Mouse (Mus musculus) lung, adult 18-20 months (tissue): ENCODE data around the gene Kazald1.

ENCODE experiments used
- DNase-seq, 2 experiments: peaks; one replicate each; pipeline ENCODE4 v3.0.0; 2022; ENCODE audit warnings: mixed read lengths in 2 of 2

Kazald1 gene

DNA sequence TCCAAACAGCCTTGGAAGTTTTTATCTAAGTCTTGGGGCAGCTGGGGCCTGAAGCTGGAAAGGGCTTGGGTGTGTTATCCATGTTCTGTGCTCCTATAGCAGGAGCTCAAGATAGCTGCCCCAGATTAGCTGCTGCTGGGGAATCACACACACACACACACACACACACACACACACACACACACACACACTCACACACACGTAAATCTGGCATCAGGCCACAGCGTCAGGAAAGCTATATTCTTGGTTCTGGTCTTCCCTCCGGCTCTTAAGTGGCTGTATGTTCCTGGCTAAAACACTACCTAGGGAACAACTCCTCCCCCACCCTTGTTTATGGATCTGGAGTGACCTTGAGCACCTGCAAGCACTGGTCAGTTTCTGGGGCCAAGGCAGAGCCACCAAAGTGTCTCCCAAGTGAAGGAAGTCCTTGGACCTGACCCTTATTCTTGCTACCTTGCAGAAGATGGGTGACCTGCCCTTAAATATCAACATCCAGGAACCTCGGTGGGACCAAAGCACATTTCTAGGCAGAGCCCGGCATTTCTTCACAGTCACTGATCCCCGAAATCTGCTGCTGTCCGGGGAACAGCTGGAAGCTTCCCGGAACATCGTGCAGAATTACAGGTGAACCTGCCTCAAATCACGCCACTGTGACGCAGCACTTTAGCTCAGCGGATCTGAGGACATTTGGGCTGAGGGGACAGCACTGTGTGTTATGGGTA lies 26.2 kb upstream of the Kazald1 start:
- no peak for DNase-seq

DNA sequence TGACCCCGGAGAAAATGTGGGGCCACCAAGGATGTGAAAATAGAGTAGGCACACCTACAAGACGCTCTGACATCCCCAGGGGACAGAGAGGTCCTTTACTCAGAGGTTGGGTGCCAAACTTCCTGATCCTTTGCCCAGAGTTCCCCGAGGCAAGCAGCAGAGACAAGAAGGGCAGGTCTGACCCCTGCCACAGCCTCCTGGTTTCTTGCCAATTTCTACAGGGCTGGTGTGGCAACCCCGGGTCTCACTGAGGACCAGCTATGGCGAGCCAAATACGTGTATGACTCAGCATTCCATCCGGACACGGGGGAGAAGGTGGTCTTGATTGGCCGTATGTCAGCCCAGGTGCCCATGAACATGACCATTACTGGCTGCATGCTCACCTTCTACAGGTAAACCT lies 25.5 kb upstream of the Kazald1 start:
- no peak for DNase-seq

DNA sequence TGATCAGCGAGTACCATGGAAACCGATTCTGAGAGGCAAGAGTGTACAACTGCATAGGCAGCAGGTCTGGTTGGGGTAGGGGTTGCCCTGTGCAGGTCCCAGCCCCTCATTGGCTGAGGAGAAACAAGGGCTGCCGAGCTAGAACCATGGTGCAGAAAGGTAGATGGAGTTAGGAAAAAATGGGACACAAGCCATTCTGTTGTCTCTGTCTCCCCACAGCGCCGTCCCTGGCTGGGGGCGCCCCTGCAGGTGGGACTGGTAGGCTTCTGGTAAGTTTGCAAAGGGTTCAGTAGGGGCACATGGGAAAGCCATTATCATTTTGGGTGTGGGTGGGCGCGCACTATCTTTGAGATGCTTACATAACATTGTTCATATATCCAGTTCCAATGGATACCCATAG lies 21.6 kb upstream of the Kazald1 start:
- DNase-seq, result no peak

DNA sequence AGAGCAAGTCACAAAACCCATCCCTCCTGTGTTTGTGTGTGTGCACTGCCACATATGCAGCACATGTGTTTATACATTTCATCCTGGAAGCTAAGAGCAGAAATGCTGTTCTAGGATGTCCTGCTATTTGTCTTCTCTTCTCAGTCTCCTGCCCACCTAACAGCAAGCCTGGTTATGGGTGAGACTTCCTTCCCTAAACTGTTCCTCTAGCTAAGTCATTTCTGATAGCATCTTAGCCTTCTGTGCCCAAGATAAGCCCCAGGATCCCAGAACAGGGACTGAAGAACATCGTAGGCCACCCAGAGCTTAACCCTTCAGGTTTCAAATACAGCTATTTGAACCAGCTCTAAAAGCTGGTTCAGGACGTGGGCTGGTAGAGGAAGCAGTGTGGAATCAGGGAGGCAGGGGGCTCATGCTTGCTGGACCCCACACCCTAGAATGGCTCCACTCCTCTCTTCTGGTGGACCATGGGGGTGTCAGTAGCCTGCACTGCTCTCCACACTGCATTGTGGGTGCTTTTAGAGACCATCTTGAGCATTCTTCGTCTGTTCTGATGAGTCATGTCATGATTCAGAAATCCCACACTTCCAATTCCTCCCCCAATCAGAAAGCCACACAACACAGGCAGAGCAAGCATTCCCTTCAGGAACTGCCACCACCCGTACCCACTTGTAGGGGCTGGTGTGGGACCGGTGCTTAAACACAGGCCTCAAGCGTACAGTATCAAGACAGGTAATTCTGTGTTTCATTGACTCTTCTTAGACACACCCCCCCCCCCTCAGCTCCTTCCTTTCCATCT lies 19.9 kb upstream of the Kazald1 start:
- no peak for DNase-seq

DNA sequence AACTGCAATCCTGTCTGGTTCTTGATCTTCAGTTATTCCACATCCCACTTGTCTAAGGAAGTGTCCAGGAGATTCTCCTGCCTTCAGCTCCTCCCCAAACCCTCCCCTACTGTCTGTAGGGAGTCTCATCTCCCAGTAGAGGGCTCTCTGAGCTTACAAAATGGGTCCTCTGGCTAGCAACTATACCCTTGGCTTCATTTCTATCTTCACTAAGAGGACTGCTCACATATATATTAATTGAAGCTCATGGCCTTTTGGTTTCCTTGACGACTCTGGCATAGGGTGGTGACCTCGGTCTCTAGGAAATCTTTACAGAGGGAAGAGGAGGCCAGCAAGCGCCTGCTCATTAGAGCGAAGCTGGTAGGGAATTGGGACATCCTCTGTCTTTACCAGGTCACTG lies 18.7 kb upstream of the Kazald1 start:
- DNase-seq, result peak in 1 of 2 experiments; percentile 31

DNA sequence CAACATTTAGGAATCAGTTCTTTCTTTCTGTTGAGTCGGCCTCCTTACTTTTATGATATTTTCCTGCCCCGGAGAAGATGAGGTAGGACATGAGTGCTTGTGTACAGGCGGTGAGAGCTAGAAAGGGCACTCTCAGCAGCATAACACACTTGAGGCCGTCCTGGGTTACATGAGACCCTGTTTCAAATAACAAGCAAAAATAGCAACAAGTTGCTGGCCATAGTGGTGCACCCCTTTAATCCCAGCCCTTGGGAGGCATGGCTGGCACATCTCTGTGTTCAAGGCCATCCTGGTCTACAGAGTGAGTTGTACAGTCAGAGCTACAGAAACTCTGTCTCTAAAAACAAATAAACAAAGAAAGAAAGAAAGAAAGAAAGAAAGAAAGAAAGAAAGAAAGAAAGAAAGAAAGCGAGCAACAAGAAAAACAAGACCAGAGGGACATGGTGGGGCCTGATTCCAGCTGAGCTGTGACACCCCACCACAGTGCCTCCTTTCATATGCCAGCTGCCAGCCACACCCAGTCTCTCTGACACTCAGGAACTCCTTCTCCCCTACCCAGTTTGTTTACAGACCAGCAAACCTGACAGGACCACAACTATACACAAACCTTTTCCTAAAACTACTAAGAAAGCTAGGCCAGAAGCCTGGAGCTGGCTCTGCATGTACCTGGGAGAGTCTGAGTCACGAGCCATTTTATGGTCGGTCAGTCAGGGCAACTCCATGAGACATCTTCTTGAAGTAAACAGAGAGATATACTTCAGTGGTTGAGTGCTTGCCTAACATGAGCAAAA lies 17.9 kb upstream of the Kazald1 start:
- DNase-seq, result peak in 1 of 2 experiments; percentile 28

DNA sequence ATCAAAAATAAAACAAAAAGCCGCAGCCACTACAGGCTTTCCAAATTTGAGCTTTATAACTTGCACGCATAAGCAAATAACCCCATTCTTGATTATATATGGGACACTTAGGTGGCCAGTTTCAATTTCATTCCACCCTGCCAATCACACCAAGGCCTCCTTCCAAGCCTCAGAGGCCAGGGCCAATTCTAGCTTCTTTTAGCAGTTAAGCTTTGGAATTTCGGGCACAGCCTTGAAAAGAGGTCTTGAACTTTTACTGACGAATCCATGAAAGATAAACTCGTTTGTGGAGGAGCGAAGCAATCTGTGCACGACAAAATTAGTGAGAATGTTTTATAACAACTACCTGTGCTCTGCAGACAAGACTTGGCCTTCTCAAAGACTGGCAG lies 17.3 kb upstream of the Kazald1 start:
- DNase-seq, result no peak

DNA sequence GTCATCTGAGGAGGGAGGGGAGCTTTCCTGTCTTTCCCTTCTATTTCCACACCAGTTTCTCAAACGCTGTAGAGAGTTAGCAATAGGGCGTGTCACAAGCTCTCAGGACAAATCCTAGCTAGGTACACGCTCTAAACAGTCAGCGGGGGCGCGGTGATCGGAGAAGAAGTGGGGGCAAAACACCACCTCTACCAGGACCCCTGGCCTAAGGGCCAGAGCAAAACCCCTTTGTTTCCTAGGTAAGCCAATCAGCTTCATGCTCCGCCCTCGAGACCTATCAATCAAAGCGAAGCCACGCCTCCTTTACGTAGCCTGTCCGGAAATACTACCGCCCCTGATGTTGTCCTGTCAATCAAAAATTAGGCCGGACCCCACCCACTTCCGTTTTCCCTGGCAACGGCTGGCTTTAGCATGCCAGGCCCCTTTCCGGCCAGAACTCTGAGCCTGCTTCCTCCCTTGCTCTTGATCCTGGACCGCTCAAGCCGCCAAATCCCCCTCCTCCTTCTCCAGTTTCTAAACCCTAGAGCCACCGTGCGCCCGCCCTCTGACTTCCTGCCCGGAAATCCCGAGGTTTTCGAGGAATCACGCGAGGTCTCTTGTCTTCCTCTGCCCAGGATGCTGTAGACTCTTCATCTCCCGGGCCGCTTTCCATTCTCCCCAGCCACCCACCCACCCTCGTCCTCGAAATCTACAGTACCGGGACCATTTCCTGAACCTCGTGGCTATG lies 16.8 kb upstream of the Kazald1 start:
- DNase-seq, result peak; percentile 96 to 97

DNA sequence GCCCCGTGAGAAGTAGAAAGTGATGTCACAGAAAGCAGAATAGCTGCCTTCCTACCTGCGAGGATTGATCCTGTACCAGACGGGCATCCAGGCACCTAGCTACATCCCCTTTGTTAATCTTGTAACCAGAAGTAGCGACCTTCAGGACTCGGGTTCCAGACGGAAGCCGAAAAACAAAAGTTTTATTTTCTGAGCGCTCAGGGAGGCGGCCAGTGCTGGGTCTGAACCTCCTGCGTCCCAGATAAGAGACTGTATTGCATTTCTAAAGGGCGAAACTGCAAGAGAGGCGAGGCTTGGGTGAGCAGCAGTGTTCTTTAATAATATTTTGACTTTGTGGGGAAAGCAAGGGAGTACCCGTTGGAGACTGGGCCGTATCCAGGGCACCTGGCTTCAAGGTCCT lies 16.2 kb upstream of the Kazald1 start:
- DNase-seq, result no peak

DNA sequence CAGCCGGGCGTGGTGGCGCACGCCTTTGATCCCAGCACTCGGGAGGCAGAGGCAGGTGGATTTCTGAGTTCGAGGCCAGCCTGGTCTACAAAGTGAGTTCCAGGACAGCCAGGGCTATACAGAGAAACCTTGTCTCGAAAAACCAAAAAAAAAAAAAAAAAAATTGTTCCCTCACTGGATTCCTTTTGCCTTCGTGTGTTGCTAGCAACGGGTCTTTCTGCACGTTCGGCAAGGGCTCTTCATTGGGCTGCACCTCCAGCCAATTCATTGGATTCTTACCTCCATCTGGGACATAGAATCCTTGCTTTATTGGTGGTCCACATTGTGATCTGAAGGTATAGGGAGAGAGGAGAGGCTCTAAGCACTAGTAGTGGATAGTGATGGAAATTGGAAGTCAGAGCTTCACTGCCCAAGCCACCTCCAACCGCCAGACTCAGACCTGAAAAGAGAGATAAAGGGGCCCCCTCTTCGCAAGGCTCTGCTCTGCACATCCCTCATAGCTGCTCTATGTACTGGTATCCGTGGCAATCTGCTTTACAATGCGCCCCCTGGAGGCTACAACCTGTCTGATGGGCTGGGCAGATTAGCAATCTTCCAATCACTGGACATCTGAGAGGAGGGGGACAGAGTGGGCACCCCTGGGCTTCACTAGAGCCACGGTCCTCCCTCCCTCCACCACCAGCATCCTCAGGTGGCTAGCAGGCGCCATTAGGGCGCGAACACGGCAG lies 11.3 kb upstream of the Kazald1 start:
- peak; percentile 58 to 66 for DNase-seq

DNA sequence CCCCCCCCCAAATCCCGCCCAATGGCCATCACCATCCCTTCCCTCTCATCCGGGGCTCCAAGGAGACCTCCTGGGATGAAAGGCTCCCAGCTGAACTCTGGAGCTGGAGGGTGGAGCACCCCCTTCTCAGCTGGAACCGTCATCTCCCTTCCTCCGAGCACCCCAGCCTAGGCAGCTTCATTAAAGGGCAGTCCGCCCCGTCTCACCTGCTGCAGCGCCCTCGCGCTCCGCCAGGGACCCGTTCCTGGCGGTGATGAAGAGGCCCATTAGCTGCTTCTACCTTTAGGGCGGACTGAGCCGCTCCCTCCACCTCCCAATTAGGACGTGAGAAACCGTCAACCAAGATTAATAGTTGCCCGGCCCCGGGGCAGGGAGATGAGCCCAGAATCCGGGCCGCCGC lies 9.8 kb upstream of the Kazald1 start:
- DNase-seq, result no peak

DNA sequence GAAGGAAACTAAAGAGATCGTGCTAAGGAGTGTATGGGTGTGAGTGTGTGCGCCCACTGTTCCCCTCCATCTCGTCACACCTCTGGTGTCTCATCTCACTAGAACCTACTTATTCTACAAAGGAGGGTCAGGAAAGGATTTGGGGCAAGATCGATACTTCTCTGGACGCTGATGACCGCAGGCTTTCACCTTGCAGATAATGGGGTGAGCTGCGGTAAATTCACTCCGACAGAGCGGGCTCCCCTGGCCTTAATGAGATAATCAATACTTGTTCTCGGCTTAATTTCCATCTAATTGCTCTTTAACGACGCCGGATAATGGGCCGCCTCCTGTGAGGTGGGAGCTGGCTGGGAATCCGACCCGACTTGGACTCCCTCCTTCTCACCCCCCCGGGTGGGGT lies 7.9 kb upstream of the Kazald1 start:
- DNase-seq, result no peak

DNA sequence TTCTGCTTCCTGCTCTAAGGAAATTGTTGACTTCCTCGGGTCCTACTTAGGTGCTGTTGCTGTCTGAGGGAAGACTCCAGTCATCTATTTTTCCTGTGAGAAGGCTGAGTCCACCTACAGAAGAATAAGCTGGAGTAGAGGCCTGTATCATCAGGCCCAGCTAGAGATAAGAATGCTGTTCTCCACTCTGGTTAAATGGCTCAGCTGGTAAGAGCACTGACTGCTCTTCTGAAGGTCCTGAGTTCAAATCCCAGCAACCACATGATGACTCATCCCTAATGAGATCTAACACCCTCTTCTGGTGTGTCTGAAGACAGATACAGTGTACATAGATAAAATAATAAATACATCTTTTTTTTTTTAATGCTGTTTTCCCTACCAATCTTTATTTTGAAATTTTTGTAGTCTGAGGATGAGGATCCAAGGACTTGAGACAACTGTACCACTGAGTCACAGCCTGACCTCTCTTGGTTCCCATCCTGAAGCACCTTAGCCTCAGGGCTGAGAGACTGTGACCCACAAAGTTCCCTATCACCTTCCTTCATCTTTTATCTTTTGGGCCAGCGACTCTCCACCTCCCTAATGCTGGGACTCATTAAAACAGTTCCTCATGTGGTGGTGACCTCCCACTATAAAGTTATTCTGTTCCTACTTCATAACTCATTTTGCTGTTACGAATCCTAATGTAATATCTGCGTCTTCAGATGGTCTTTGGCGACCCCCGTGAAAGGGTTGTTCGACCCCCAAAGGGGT lies 7.1 kb upstream of the Kazald1 start:
- no peak for DNase-seq

DNA sequence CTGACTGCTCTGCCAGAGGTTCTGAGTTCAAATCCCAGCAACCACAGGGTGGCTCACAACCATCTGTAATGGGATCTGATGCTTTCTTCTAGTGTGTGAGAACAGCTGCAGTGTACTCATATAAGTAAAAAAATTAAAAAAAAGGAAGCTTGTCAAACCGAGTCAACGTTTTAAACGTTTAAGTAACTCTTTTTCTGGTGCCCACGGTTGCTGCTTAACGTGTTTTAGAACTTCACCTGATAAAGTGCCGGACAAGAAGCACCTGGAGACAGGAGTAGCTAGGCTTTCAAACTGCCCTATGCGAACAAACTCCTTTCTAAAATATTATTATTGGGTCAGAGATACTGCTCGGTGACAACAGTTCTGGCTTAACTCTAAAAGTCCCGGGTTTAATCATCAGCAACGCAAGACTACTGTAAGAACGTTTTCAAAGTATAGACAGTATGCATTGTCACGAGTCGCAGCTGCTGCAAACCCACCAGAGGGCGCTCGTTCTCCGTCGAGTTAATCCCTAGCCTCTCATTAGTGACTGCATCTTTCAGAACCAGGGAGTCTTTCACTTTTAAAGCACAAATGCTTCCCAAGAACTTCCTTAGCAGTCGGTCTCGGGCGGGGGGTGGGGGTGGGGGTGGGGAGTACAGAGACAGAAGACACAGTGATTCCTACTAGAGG lies 1.0 kb upstream of the Kazald1 start:
- peak; percentile 80 to 84 for DNase-seq

DNA sequence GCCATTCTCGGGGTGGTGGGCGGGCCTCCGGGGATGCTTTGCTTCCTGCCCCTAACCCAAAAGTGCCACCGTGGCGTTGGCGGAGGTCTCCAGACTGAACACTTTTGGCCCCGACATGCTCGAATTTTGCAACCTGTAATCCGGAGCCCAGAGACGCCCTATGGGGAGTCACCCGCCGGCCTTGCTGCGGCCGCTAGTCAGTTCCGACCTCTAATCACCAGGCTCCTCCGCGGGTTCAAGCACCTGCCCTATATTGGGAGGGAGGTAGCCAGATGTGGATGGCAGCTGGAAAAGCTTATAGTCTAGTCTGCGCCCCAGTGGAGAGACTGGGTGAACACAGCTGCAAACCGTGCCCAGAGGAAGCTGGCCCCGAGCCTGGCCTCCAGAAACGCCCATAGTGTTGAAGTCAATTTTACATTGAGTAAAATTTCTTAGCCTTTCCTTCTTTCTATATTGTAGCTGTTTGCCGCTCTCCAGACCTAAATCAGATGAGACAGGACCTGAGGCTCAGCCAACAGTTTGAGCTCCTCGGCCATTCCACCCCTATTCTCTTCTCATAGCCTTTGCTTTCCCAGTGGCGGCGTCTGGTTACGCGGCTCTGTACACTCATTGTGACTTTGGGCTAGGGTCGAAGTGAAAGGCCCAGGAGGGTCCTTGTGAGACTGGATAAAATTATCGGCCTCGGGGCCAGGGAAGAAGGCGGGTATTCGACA lies 438 bp downstream of the Kazald1 start:
- DNase-seq, result peak in 1 of 2 experiments; percentile 23

DNA sequence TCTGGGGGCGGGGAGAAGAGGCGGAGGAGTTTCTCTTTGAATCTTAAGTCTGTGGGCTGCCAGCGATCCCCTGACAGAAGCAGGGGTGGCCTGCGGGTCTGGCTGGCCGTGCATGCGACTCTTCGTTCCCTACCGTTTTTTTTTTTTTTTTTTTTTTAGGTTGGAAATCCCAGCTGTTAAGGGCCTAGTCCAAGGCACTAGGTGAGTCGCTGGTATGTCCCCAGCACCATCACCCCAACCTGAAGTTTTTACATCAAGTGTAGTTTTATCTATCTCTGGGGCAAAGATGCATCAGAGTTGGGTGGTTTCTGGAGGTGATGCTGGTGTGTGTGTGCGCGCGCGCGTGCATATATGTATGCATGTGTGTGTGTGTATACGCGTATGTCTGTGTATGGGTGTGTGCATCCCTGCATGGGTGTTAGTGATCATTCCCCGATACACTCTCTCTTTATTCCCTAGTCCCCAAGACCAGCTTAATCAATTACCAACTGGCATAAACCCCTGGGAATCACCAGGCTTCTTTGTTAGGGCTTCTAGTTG lies 1.1 kb downstream of the Kazald1 start:
- DNase-seq, result no peak

DNA sequence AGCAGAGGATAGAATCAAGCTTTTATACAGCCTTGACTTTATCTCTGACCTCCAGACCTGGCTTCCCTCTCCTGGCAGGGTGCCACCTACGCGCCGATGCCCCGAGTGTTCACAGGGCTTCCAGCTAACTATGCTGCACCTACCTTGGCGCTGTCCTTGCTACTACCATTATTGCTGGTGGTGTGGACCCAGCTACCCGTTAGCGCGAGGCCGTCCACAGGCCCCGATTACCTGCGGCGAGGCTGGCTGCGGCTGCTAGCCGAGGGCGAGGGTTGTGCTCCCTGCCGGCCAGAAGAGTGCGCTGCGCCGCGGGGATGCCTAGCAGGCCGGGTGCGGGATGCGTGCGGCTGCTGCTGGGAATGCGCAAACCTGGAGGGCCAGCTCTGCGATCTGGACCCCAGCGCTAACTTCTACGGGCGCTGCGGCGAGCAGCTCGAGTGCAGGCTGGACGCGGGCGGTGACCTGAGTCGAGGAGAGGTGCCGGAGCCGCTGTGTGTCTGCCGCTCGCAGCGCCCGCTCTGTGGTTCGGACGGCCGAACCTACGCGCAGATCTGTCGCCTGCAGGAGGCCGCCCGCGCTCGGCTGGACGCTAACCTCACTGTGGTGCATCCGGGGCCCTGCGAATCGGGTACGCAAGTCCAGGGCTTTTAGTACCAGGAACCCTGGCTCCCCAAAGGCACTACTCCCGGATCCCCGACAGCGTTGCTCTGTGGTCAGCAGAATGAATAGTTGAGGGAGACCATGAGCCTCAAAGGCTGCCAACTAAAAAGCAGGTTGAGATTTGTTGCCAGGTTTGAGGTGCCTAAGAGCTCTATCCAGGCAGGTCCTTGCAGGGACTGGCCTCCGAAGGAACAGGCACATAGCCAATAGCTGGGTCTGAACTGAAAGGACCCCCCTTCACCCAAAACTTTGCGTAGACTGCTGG lies 1.8 kb downstream of the Kazald1 start:
- DNase-seq, result peak; percentile 66 to 69
